ENCODE assay signal across 20 mouse cellular contexts in genomic region chr1:69433655-69434357, GRCm38 (mm10).
DNase-seq lines count a peak whose midpoint lies in the region; ATAC-seq lines count a peak whose summit lies in the region.
"Had no signal": no experiment of that assay in that cellular context is flagged by ENCODE, and none has a peak within 500 bp of the region (broad histone marks: within the 10 kb centered on the region; RNA-seq: fewer than 3 reads in every experiment).

No protein-coding gene starts in this region.

- H3K36me3 ChIP-seq in embryonic facial prominence, embryonic 11.5 days (replicated peaks; ENCODE audit: control insufficient read depth, insufficient read depth, low read depth, low read length): no peaks in the 10 kb centered on the region
- H3K36me3 ChIP-seq in embryonic facial prominence, embryonic 10.5 days (replicated peaks): no peaks in the 10 kb centered on the region
- H3K36me3 ChIP-seq in embryonic facial prominence, embryonic 13.5 days: no peaks in the 10 kb centered on the region
- H3K36me3 ChIP-seq in stomach, embryonic 16.5 days (ENCODE audit: control insufficient read depth, insufficient read depth, low read length): no peaks in the 10 kb centered on the region
- H3K36me3 ChIP-seq in forebrain, embryonic 14.5 days (ENCODE audit: control insufficient read depth, insufficient read depth, low read length): no peaks in the 10 kb centered on the region
- H3K36me3 ChIP-seq: heart, embryonic 13.5 days; hindbrain, embryonic 13.5 days; kidney, embryonic 15.5 days; neural tube, embryonic 13.5 days had no signal

- H3K9ac ChIP-seq in embryonic facial prominence, embryonic 11.5 days (replicated peaks; ENCODE audit: low read length): no peak overlapping the region
- H3K9ac ChIP-seq in embryonic facial prominence, embryonic 13.5 days: no peak overlapping the region
- no peak overlapping the region for H3K9ac ChIP-seq in stomach, embryonic 16.5 days (ENCODE audit: low read length)
- no peak overlapping the region for H3K9ac ChIP-seq in forebrain, embryonic 14.5 days (ENCODE audit: low read length)
- H3K9ac ChIP-seq: heart, embryonic 13.5 days; hindbrain, embryonic 13.5 days; kidney, embryonic 15.5 days; neural tube, embryonic 13.5 days had no signal

- ATAC-seq in embryonic facial prominence, embryonic 11.5 days (replicated peaks; ENCODE audit: insufficient number of reproducible peaks, low FRiP score, low TSS enrichment, low read depth): no peak
- 0 out of 2 replicates have a peak, but pooled peaks have one; percentile 44 for ATAC-seq in embryonic facial prominence, embryonic 13.5 days (ENCODE audit: insufficient number of reproducible peaks, insufficient read depth, low FRiP score, low TSS enrichment, low read depth)
- ATAC-seq in stomach, embryonic 16.5 days (ENCODE audit: insufficient read depth, low FRiP score): peak; percentile 70; the same call in 1 of the 2 replicates
- ATAC-seq in forebrain, embryonic 14.5 days: no peak
- ATAC-seq: forebrain, embryonic 16.5 days; inflammation-experienced regulatory T-cells, adult 6 months had no signal

- no peak overlapping the region for H3K4me3 ChIP-seq in embryonic facial prominence, embryonic 11.5 days (ENCODE audit: low read depth, low read length)
- no peak overlapping the region for H3K4me3 ChIP-seq in embryonic facial prominence, embryonic 10.5 days
- no peak overlapping the region for H3K4me3 ChIP-seq in embryonic facial prominence, embryonic 13.5 days
- no peak overlapping the region for H3K4me3 ChIP-seq in stomach, embryonic 16.5 days (replicated peaks; ENCODE audit: low read length)
- H3K4me3 ChIP-seq in forebrain, embryonic 14.5 days (ENCODE audit: low read depth, low read length): no peak overlapping the region
- H3K4me3 ChIP-seq: heart, embryonic 13.5 days; hindbrain, embryonic 13.5 days; kidney, embryonic 15.5 days; neural tube, embryonic 13.5 days had no signal

- no peaks in the 10 kb centered on the region for H3K4me1 ChIP-seq in embryonic facial prominence, embryonic 11.5 days (ENCODE audit: control insufficient read depth, insufficient read depth, low read length)
- H3K4me1 ChIP-seq in embryonic facial prominence, embryonic 10.5 days: peaks cover 10% of the 10 kb centered on the region
- peaks cover 16% of the 10 kb centered on the region for H3K4me1 ChIP-seq in embryonic facial prominence, embryonic 13.5 days
- no peaks in the 10 kb centered on the region for H3K4me1 ChIP-seq in stomach, embryonic 16.5 days (ENCODE audit: control insufficient read depth, insufficient read depth, low read length)
- H3K4me1 ChIP-seq in forebrain, embryonic 14.5 days (ENCODE audit: control insufficient read depth, insufficient read depth, low read length): no peaks in the 10 kb centered on the region; the same call in 1 of the 2 replicates
- H3K4me1 ChIP-seq: heart, embryonic 13.5 days; hindbrain, embryonic 13.5 days; kidney, embryonic 15.5 days; neural tube, embryonic 13.5 days had no signal

- H3K9me3 ChIP-seq in embryonic facial prominence, embryonic 11.5 days (replicated peaks; ENCODE audit: control insufficient read depth, low read length): no peaks in the 10 kb centered on the region
- H3K9me3 ChIP-seq in embryonic facial prominence, embryonic 10.5 days: no peaks in the 10 kb centered on the region
- H3K9me3 ChIP-seq in embryonic facial prominence, embryonic 13.5 days: no peaks in the 10 kb centered on the region
- H3K9me3 ChIP-seq in stomach, embryonic 16.5 days (replicated peaks; ENCODE audit: control insufficient read depth, low read length): no peaks in the 10 kb centered on the region
- no peaks in the 10 kb centered on the region for H3K9me3 ChIP-seq in forebrain, embryonic 14.5 days (replicated peaks; ENCODE audit: control insufficient read depth, low read length)
- H3K9me3 ChIP-seq: heart, embryonic 13.5 days; hindbrain, embryonic 13.5 days; kidney, embryonic 15.5 days; neural tube, embryonic 13.5 days had no signal

- DNase-seq in embryonic facial prominence, embryonic 11.5 days (ENCODE audit: low spot score): peak; percentile 30
- no peak for DNase-seq in embryonic facial prominence, embryonic 10.5 days (ENCODE audit: low spot score)
- DNase-seq in urinary bladder, postnatal 14 days (ENCODE audit: low spot score): peak; percentile 31
- no peak for DNase-seq in urinary bladder, postnatal 4 days (ENCODE audit: low spot score in 2 of 2)
- DNase-seq in right cerebral cortex, postnatal 10 days (ENCODE audit: low spot score in 2 of 2): no peak
- DNase-seq in forebrain, embryonic 14.5 days (ENCODE audit: low spot score): no peak
- DNase-seq: cerebellum, adult 11 months; cerebellum, postnatal 10 days; lung, adult 18-20 months; midbrain, embryonic 14.5 days; right cerebral cortex, postnatal 25 days had no signal

- H3K27me3 ChIP-seq in embryonic facial prominence, embryonic 11.5 days (ENCODE audit: control insufficient read depth, insufficient read depth, low read length): no peaks in the 10 kb centered on the region
- H3K27me3 ChIP-seq in embryonic facial prominence, embryonic 10.5 days (replicated peaks; ENCODE audit: low read depth, poor library complexity, severe bottlenecking): no peaks in the 10 kb centered on the region
- no peaks in the 10 kb centered on the region for H3K27me3 ChIP-seq in embryonic facial prominence, embryonic 13.5 days
- no peaks in the 10 kb centered on the region for H3K27me3 ChIP-seq in stomach, embryonic 16.5 days (ENCODE audit: control insufficient read depth, insufficient read depth, low read length)
- no peaks in the 10 kb centered on the region for H3K27me3 ChIP-seq in forebrain, embryonic 14.5 days (replicated peaks; ENCODE audit: control insufficient read depth, insufficient read depth, low read length)
- H3K27me3 ChIP-seq: heart, embryonic 13.5 days; hindbrain, embryonic 13.5 days; kidney, embryonic 15.5 days; neural tube, embryonic 13.5 days had no signal

- 49% methylated on average over 8 of the region's 8 CpGs for WGBS in embryonic facial prominence, embryonic 11.5 days
- WGBS in embryonic facial prominence, embryonic 10.5 days: 49% methylated on average over 8 of the region's 8 CpGs
- WGBS in embryonic facial prominence, embryonic 13.5 days: 46% methylated on average over 8 of the region's 8 CpGs
- 35% methylated on average over 8 of the region's 8 CpGs for WGBS in stomach, embryonic 16.5 days
- 25% methylated on average over 8 of the region's 8 CpGs for WGBS in forebrain, embryonic 14.5 days

- H3K27ac ChIP-seq in embryonic facial prominence, embryonic 11.5 days (replicated peaks; ENCODE audit: low read depth, low read length): no peak overlapping the region
- H3K27ac ChIP-seq in embryonic facial prominence, embryonic 10.5 days (replicated peaks): no peak overlapping the region
- peak overlapping the region; percentile 55; the same call in 1 of the 2 replicates for H3K27ac ChIP-seq in embryonic facial prominence, embryonic 13.5 days
- peak overlapping the region; percentile 72 for H3K27ac ChIP-seq in stomach, embryonic 16.5 days (ENCODE audit: low read length)
- H3K27ac ChIP-seq in forebrain, embryonic 14.5 days (ENCODE audit: low read depth, low read length): no peak overlapping the region
- H3K27ac ChIP-seq: heart, embryonic 13.5 days; hindbrain, embryonic 13.5 days; kidney, embryonic 15.5 days; neural tube, embryonic 13.5 days had no signal

- H3K4me2 ChIP-seq in embryonic facial prominence, embryonic 11.5 days (ENCODE audit: low read depth, low read length): no peak overlapping the region
- H3K4me2 ChIP-seq in embryonic facial prominence, embryonic 13.5 days: no peak overlapping the region
- no peak overlapping the region for H3K4me2 ChIP-seq in stomach, embryonic 16.5 days (ENCODE audit: low read depth, low read length)
- no peak overlapping the region for H3K4me2 ChIP-seq in forebrain, embryonic 14.5 days (ENCODE audit: low read length)
- H3K4me2 ChIP-seq: heart, embryonic 13.5 days; hindbrain, embryonic 13.5 days; kidney, embryonic 15.5 days; liver, embryonic 11.5 days; neural tube, embryonic 13.5 days had no signal

Comparison
In these comparisons a context has a peak if more than half of its experiments do, and no peak if none do; other contexts are left out.
1. ATAC-seq: peak in embryonic facial prominence, embryonic 13.5 days (single experiment) and stomach, embryonic 16.5 days (single experiment); none in embryonic facial prominence, embryonic 11.5 days (single experiment) and forebrain, embryonic 14.5 days (single experiment).
2. DNase-seq: peak in embryonic facial prominence, embryonic 11.5 days (single experiment) and urinary bladder, postnatal 14 days (single experiment); none in embryonic facial prominence, embryonic 10.5 days (single experiment), urinary bladder, postnatal 4 days (0 of 2), right cerebral cortex, postnatal 10 days (0 of 2) and forebrain, embryonic 14.5 days (single experiment).
3. H3K27ac ChIP-seq: peak in embryonic facial prominence, embryonic 13.5 days (single experiment) and stomach, embryonic 16.5 days (single experiment); none in embryonic facial prominence, embryonic 11.5 days (single experiment), embryonic facial prominence, embryonic 10.5 days (single experiment) and forebrain, embryonic 14.5 days (single experiment).